In genomic region chr2:164010496-164010895, GRCm38 (mm10) we compare ENCODE assay signal across 23 mouse cellular contexts. TPM values are rescaled to one million over a fixed set of nuclear protein-coding genes. Genes with fewer than 3 reads are reported as not detected.
"Had no signal": no experiment of that assay in that cellular context is flagged by ENCODE, and none has a peak within 500 bp of the region (broad histone marks: within the 10 kb centered on the region; RNA-seq: fewer than 3 reads in every experiment).

No protein-coding gene starts in this region.

- H3K4me3 ChIP-seq: liver, embryonic 15.5 days; midbrain, embryonic 10.5 days; midbrain, embryonic 12.5 days; myocyte; neural tube, embryonic 13.5 days; neural tube, embryonic 15.5 days; stomach, embryonic 15.5 days had no signal

- H3K9ac ChIP-seq: liver, embryonic 15.5 days; lung, embryonic 14.5 days; midbrain, embryonic 12.5 days; neural tube, embryonic 13.5 days; neural tube, embryonic 15.5 days; stomach, embryonic 15.5 days had no signal

- ATAC-seq: midbrain, embryonic 16.5 days had no signal

- H3K27me3 ChIP-seq: liver, embryonic 15.5 days; midbrain, embryonic 12.5 days; neural tube, embryonic 13.5 days; neural tube, embryonic 15.5 days; stomach, embryonic 15.5 days had no signal

- DNase-seq: lung, adult 18-20 months; lung, embryonic 14.5 days; lung, postnatal 10 days; lung, postnatal 4 days; midbrain, embryonic 14.5 days; retina, postnatal 1 day; right cerebral cortex, adult 18-20 months; right cerebral cortex, postnatal 25 days; right cerebral cortex, postnatal 4 days; spleen, adult 18-20 months; thymus, adult 2 months; thymus, postnatal 25 days; thymus, postnatal 4 days had no signal

- H3K27ac ChIP-seq: liver, embryonic 15.5 days; midbrain, embryonic 10.5 days; midbrain, embryonic 12.5 days; neural tube, embryonic 13.5 days; neural tube, embryonic 15.5 days; stomach, embryonic 15.5 days; stomach, postnatal 0 days had no signal

- H3K9me3 ChIP-seq: liver, embryonic 15.5 days; midbrain, embryonic 10.5 days; midbrain, embryonic 12.5 days; neural tube, embryonic 13.5 days; neural tube, embryonic 15.5 days; stomach, embryonic 15.5 days had no signal

- H3K4me2 ChIP-seq: liver, embryonic 15.5 days; lung, embryonic 14.5 days; midbrain, embryonic 12.5 days; neural tube, embryonic 13.5 days; neural tube, embryonic 15.5 days; stomach, embryonic 15.5 days had no signal

RNA-seq across cellular contexts. Expression of gene Pabpc1l, which starts 14.8 kb away (rescaled TPM):
- total RNA-seq: megakaryocyte-erythroid progenitor cell, adult 5-6 weeks had no signal
